Mouse (Mus musculus): ENCODE measurements around the gene Fhl2. TPM values are rescaled to one million over a fixed set of nuclear protein-coding genes. Genes with fewer than 3 reads are reported as not detected.

Gene Fhl2
- polyA plus RNA-seq, 2 experiments, result 19.5 to 23.1 TPM

- Histone ChIP-seq H3K4me2 (replicated peaks; ENCODE audit: low read depth, low read length, severe bottlenecking) (no peak overlapping the region), H3K9ac (ENCODE audit: low read depth, low read length, severe bottlenecking) (no peak overlapping the region), H3K9me3 (ENCODE audit: control insufficient read depth, low read length) (no peaks in the 10 kb centered on the region), H3K4me1 (ENCODE audit: control insufficient read depth, insufficient read depth, low read length) (no peaks in the 10 kb centered on the region), H3K27ac (replicated peaks; ENCODE audit: low read depth, low read length) (no peak overlapping the region), H3K36me3 (ENCODE audit: control insufficient read depth, insufficient read depth, low read length) (no peaks in the 10 kb centered on the region), H3K27me3 (ENCODE audit: control insufficient read depth, insufficient read depth, low read length) (no peaks in the 10 kb centered on the region), H3K4me3 (replicated peaks; ENCODE audit: low read length) (no peak overlapping the region)
- ATAC-seq (ENCODE audit: low FRiP score, low read depth), result no peak; the same call in 1 of the 2 replicates
- DNase-seq (ENCODE audit: low spot score), result peak; percentile 44
- no peak for TF ChIP-seq POLR2A (IDR thresholded peaks at IDR 0.05; ENCODE audit: borderline replicate concordance, extremely low read depth, insufficient read depth, insufficient read length)
- WGBS, result 59% methylated on average over 2 of the region's 2 CpGs
Observed at GRCm38 (mm10) chr1:43154491-43154890, 42.3 kb downstream of the Fhl2 start.

- 84% methylated on average over 5 of the region's 5 CpGs for WGBS
- Histone ChIP-seq H3K36me3 (ENCODE audit: control insufficient read depth, insufficient read depth, low read length) (no peaks in the 10 kb centered on the region), H3K4me2 (replicated peaks; ENCODE audit: low read depth, low read length, severe bottlenecking) (no peak overlapping the region), H3K27ac (replicated peaks; ENCODE audit: low read depth, low read length) (no peak overlapping the region), H3K4me3 (replicated peaks; ENCODE audit: low read length) (no peak overlapping the region), H3K4me1 (ENCODE audit: control insufficient read depth, insufficient read depth, low read length) (no peaks in the 10 kb centered on the region), H3K9me3 (ENCODE audit: control insufficient read depth, low read length) (no peaks in the 10 kb centered on the region), H3K9ac (ENCODE audit: low read depth, low read length, severe bottlenecking) (no peak overlapping the region), H3K27me3 (ENCODE audit: control insufficient read depth, insufficient read depth, low read length) (no peaks in the 10 kb centered on the region)
- ATAC-seq (ENCODE audit: low FRiP score, low read depth) (no peak), DNase-seq (ENCODE audit: low spot score) (no peak)
- TF ChIP-seq POLR2A (IDR thresholded peaks at IDR 0.05; ENCODE audit: borderline replicate concordance, extremely low read depth, insufficient read depth, insufficient read length), result no peak
Observed at GRCm38 (mm10) chr1:43153538-43153937, 43.2 kb downstream of the Fhl2 start.

- Histone ChIP-seq H3K36me3 (ENCODE audit: control insufficient read depth, insufficient read depth, low read length) (no peaks in the 10 kb centered on the region), H3K27ac (replicated peaks; ENCODE audit: low read depth, low read length) (no peak overlapping the region), H3K4me3 (replicated peaks; ENCODE audit: low read length) (no peak overlapping the region), H3K9me3 (ENCODE audit: control insufficient read depth, low read length) (no peaks in the 10 kb centered on the region), H3K9ac (ENCODE audit: low read depth, low read length, severe bottlenecking) (no peak overlapping the region), H3K27me3 (ENCODE audit: control insufficient read depth, insufficient read depth, low read length) (no peaks in the 10 kb centered on the region), H3K4me1 (ENCODE audit: control insufficient read depth, insufficient read depth, low read length) (no peaks in the 10 kb centered on the region), H3K4me2 (replicated peaks; ENCODE audit: low read depth, low read length, severe bottlenecking) (no peak overlapping the region)
- DNase-seq (ENCODE audit: low spot score) (no peak), ATAC-seq (ENCODE audit: low FRiP score, low read depth) (no peak)
- TF ChIP-seq POLR2A (IDR thresholded peaks at IDR 0.05; ENCODE audit: borderline replicate concordance, extremely low read depth, insufficient read depth, insufficient read length), result no peak
- 85% methylated on average over 4 of the region's 4 CpGs for WGBS
Observed at GRCm38 (mm10) chr1:43152626-43153025, 44.2 kb downstream of the Fhl2 start.

- Histone ChIP-seq H3K36me3 (ENCODE audit: control insufficient read depth, insufficient read depth, low read length) (no peaks in the 10 kb centered on the region), H3K27ac (replicated peaks; ENCODE audit: low read depth, low read length) (no peak overlapping the region), H3K27me3 (ENCODE audit: control insufficient read depth, insufficient read depth, low read length) (no peaks in the 10 kb centered on the region), H3K4me2 (replicated peaks; ENCODE audit: low read depth, low read length, severe bottlenecking) (no peak overlapping the region), H3K9me3 (ENCODE audit: control insufficient read depth, low read length) (no peaks in the 10 kb centered on the region), H3K4me3 (replicated peaks; ENCODE audit: low read length) (no peak overlapping the region), H3K9ac (ENCODE audit: low read depth, low read length, severe bottlenecking) (no peak overlapping the region), H3K4me1 (ENCODE audit: control insufficient read depth, insufficient read depth, low read length) (no peaks in the 10 kb centered on the region)
- ATAC-seq (ENCODE audit: low FRiP score, low read depth) (no peak), DNase-seq (ENCODE audit: low spot score) (no peak)
- no peak for TF ChIP-seq POLR2A (IDR thresholded peaks at IDR 0.05; ENCODE audit: borderline replicate concordance, extremely low read depth, insufficient read depth, insufficient read length)
- 73% methylated on average over 3 of the region's 3 CpGs for WGBS
Observed at GRCm38 (mm10) chr1:43150225-43150624, 46.6 kb downstream of the Fhl2 start.

GRCm38 (mm10) chr1:43147474-43147873, 49.3 kb downstream of the Fhl2 start:
- H3K4me3 ChIP-seq (replicated peaks; ENCODE audit: low read length), result no peak overlapping the region
- WGBS, result 53% methylated on average over 2 of the region's 2 CpGs

GRCm38 (mm10) chr1:43145388-43145787, 51.4 kb downstream of the Fhl2 start:
- Histone ChIP-seq H3K27ac (replicated peaks; ENCODE audit: low read depth, low read length) (no peak overlapping the region), H3K36me3 (ENCODE audit: control insufficient read depth, insufficient read depth, low read length) (no peaks in the 10 kb centered on the region), H3K4me1 (ENCODE audit: control insufficient read depth, insufficient read depth, low read length) (no peaks in the 10 kb centered on the region), H3K27me3 (ENCODE audit: control insufficient read depth, insufficient read depth, low read length) (no peaks in the 10 kb centered on the region), H3K4me3 (replicated peaks; ENCODE audit: low read length) (no peak overlapping the region), H3K4me2 (replicated peaks; ENCODE audit: low read depth, low read length, severe bottlenecking) (no peak overlapping the region), H3K9me3 (ENCODE audit: control insufficient read depth, low read length) (no peaks in the 10 kb centered on the region), H3K9ac (ENCODE audit: low read depth, low read length, severe bottlenecking) (no peak overlapping the region)
- no peak for TF ChIP-seq POLR2A (IDR thresholded peaks at IDR 0.05; ENCODE audit: borderline replicate concordance, extremely low read depth, insufficient read depth, insufficient read length)
- ATAC-seq (ENCODE audit: low FRiP score, low read depth), result no peak
- DNase-seq (ENCODE audit: low spot score), result no peak
- 81% methylated on average over 6 of the region's 6 CpGs for WGBS

More at GRCm38 (mm10) chr1:43147474-43147873, 49.3 kb downstream of the Fhl2 start:
- H3K27ac ChIP-seq (replicated peaks; ENCODE audit: low read depth, low read length), result no peak overlapping the region
- H3K9ac ChIP-seq (ENCODE audit: low read depth, low read length, severe bottlenecking), result no peak overlapping the region
- no peak overlapping the region for H3K4me2 ChIP-seq (replicated peaks; ENCODE audit: low read depth, low read length, severe bottlenecking)
- DNase-seq (ENCODE audit: low spot score) (no peak), ATAC-seq (ENCODE audit: low FRiP score, low read depth) (no peak)
- no peak for TF ChIP-seq POLR2A (IDR thresholded peaks at IDR 0.05; ENCODE audit: borderline replicate concordance, extremely low read depth, insufficient read depth, insufficient read length)
- H3K4me1 ChIP-seq (ENCODE audit: control insufficient read depth, insufficient read depth, low read length), result no peaks in the 10 kb centered on the region
- H3K36me3 ChIP-seq (ENCODE audit: control insufficient read depth, insufficient read depth, low read length), result no peaks in the 10 kb centered on the region
- no peaks in the 10 kb centered on the region for H3K9me3 ChIP-seq (ENCODE audit: control insufficient read depth, low read length)
- H3K27me3 ChIP-seq (ENCODE audit: control insufficient read depth, insufficient read depth, low read length), result no peaks in the 10 kb centered on the region
